Mouse (Mus musculus) CH12.LX (cell line): ENCODE measurements at regions not wholly inside any gene's neighbourhood (a gene's known extent, or its start where the extent isn't known, plus 50 kb on each side); places are given as distances from the start of the nearest gene placed in this dataset.

Source experiments
- CTCF ChIP-seq, 2 experiments: IDR thresholded peaks in 1 of 2; conservative IDR thresholded peaks in 1 of 2; 2 replicates each; pipeline ENCODE4 v1.5.1; 2011 to 2012; ENCODE audit warnings: low read depth in 2 of 2, low read length in 2 of 2, improper control_type of control experiment in 1 of 2, inconsistent platforms in 1 of 2, mild to moderate bottlenecking in 1 of 2, moderate library complexity in 1 of 2
- EP300 ChIP-seq: IDR thresholded peaks from 2 replicates; pipeline ENCODE4 v1.6.1; 2011; ENCODE audit warnings: low read length, improper control_type of control experiment
- ETS1 ChIP-seq: conservative IDR thresholded peaks from 2 replicates; pipeline ENCODE4 v1.6.1; 2012; ENCODE audit warnings: low read depth, mild to moderate bottlenecking, inconsistent platforms, low read length, improper control_type of control experiment, moderate library complexity
- HCFC1 ChIP-seq: IDR thresholded peaks from 2 replicates; pipeline ENCODE4 v1.6.1; 2012; ENCODE audit warnings: low read depth, mild to moderate bottlenecking, inconsistent platforms, low read length, improper control_type of control experiment
- JUND ChIP-seq: conservative IDR thresholded peaks from 2 replicates; pipeline ENCODE4 v1.6.1; 2011; ENCODE audit warnings: low read depth, low read length, improper control_type of control experiment
- MAX ChIP-seq: IDR thresholded peaks from 2 replicates; pipeline ENCODE4 v1.6.1; 2011; ENCODE audit warnings: low read length, improper control_type of control experiment
- NELFE ChIP-seq: IDR thresholded peaks from 2 replicates; pipeline ENCODE4 v1.6.1; 2011; ENCODE audit warnings: low read depth, low read length, improper control_type of control experiment
- NRF1 ChIP-seq: IDR thresholded peaks from 2 replicates; pipeline ENCODE4 v1.6.1; 2014; ENCODE audit warnings: low read depth, mild to moderate bottlenecking, inconsistent platforms, low read length, improper control_type of control experiment, moderate library complexity
- SIN3A ChIP-seq: IDR thresholded peaks from 2 replicates; pipeline ENCODE4 v1.6.1; 2012; ENCODE audit warnings: low read length, improper control_type of control experiment, inconsistent platforms
- SMC3 ChIP-seq: IDR thresholded peaks from 2 replicates; pipeline ENCODE4 v1.6.1; 2011; ENCODE audit warnings: low read depth, low read length, improper control_type of control experiment

DNA sequence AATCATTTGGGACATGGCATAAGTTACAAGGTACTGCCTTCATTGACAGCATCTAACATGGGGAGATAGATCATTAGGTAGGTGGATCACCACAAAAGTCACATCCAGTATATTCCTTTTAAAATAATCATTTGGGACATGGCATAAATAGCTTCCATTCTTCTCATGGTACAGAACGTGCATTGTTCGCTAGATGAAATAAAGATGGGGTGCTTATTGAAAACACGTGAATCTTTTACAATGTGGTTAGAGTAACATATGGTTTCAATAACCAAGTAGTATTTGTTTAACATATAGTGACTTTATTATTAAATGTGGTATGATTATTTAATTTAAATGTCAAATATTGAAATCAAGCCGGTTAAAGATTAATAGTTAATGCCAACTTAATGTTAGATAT, 381.3 kb upstream of the Rasgrp1 start:
- TF ChIP-seq CTCF (conservative IDR thresholded peaks at IDR 0.05 in 1 of 2, IDR thresholded peaks at IDR 0.05 in 1 of 2; ENCODE audit: low read depth in 2 of 2, low read length in 2 of 2) (no peak), HCFC1 (no peak), SMC3 (no peak), EP300 (no peak), NRF1 (no peak), NELFE (no peak), JUND (no peak), ETS1 (no peak), MAX (no peak), SIN3A (no peak)
